Mouse (Mus musculus): Measurements from ENCODE around the gene Ost4.

GRCm38 (mm10) chr5:30923119-30923518, 15.5 kb upstream of the Ost4 start:
- TF ChIP-seq MAFK (IDR thresholded peaks at IDR 0.05; ENCODE audit: borderline replicate concordance, low read depth, low read length) (no peak), ETS1 (IDR thresholded peaks at IDR 0.05; ENCODE audit: low read depth, low read length) (no peak), MYC (IDR thresholded peaks at IDR 0.05; ENCODE audit: low read depth, low read length) (no peak), EP300 (IDR thresholded peaks at IDR 0.05; ENCODE audit: low read depth in 1 of 2, low read length in 2 of 2) (no peak), MEF2A (IDR thresholded peaks at IDR 0.05; ENCODE audit: extremely low read depth, insufficient replicate concordance, low read depth, low read length, poor library complexity, severe bottlenecking) (no peak), CTCF (IDR thresholded peaks at IDR 0.05 in 2 of 3, conservative IDR thresholded peaks at IDR 0.05 in 1 of 3; ENCODE audit: control insufficient read depth in 1 of 3, insufficient read depth in 1 of 3, low read depth in 2 of 3, low read length in 3 of 3, poor library complexity in 1 of 3, severe bottlenecking in 1 of 3) (no peak)
